Mouse (Mus musculus): ENCODE results near the gene Bcl3. TPM values are rescaled to one million over a fixed set of nuclear protein-coding genes. Genes with fewer than 3 reads are reported as not detected.
A peak's percentile ranks its signal among the peaks of the same experiment; 100 is the strongest.

Gene Bcl3
- polyA plus RNA-seq, 1 experiment from 2014 or later: 2.0 TPM

- H3K27ac ChIP-seq: peak overlapping the region; percentile 44; the same call in 1 of the 2 replicates
- H3K4me1 ChIP-seq: peaks cover 28% of the 10 kb centered on the region
- H3K36me3 ChIP-seq: no peaks in the 10 kb centered on the region
- peak; percentile 52; the same call in 1 of the 2 replicates for ATAC-seq (ENCODE audit: low FRiP score, low read depth)
- H3K9ac ChIP-seq: peak overlapping the region; percentile 61
- peaks cover 57% of the 10 kb centered on the region for H3K27me3 ChIP-seq
- peaks cover 6% of the 10 kb centered on the region; the same call in 1 of the 2 replicates for H3K9me3 ChIP-seq
- H3K4me3 ChIP-seq: peak overlapping the region; percentile 49
- under 1% methylated on average over 27 of the region's 28 CpGs for WGBS
- peak overlapping the region; percentile 77 for H3K4me2 ChIP-seq (replicated peaks)
Measured at GRCm38 (mm10) chr7:19816224-19816771, 6.3 kb downstream of the Bcl3 start.

- Histone ChIP-seq H3K27me3 (peaks cover 57% of the 10 kb centered on the region), H3K4me1 (peaks cover 34% of the 10 kb centered on the region), H3K9me3 (peaks cover 3% of the 10 kb centered on the region; the same call in 1 of the 2 replicates), H3K27ac (0 out of 2 replicates have a peak overlapping the region, but pooled peaks have one; percentile 4), H3K36me3 (no peaks in the 10 kb centered on the region), H3K9ac (peak overlapping the region; percentile 61), H3K4me3 (peak overlapping the region; percentile 49), H3K4me2 (replicated peaks) (peak overlapping the region; percentile 77)
- ATAC-seq (ENCODE audit: low FRiP score, low read depth): peak; percentile 7; the same call in 1 of the 2 replicates
- 28% methylated on average over 17 of the region's 17 CpGs for WGBS
Measured at GRCm38 (mm10) chr7:19815296-19816223, 7.0 kb downstream of the Bcl3 start.

GRCm38 (mm10) chr7:19813579-19814122 is 8.9 kb downstream of the Bcl3 start:
- Histone ChIP-seq H3K27ac (no peak overlapping the region), H3K4me1 (peaks cover 42% of the 10 kb centered on the region), H3K9ac (no peak overlapping the region), H3K4me3 (no peak overlapping the region), H3K27me3 (peaks cover 64% of the 10 kb centered on the region), H3K9me3 (no peaks in the 10 kb centered on the region), H3K4me2 (replicated peaks) (no peak overlapping the region), H3K36me3 (no peaks in the 10 kb centered on the region)
- WGBS: 77% methylated on average over 6 of the region's 6 CpGs
- ATAC-seq (ENCODE audit: low FRiP score, low read depth): no peak

- peaks cover 42% of the 10 kb centered on the region for H3K4me1 ChIP-seq
- no peak for ATAC-seq (ENCODE audit: low FRiP score, low read depth)
- H3K9me3 ChIP-seq: no peaks in the 10 kb centered on the region
- H3K36me3 ChIP-seq: no peaks in the 10 kb centered on the region
- H3K27me3 ChIP-seq: peaks cover 66% of the 10 kb centered on the region
- WGBS: 76% methylated on average over 4 of the region's 4 CpGs
- no peak overlapping the region for H3K9ac ChIP-seq
- H3K4me2 ChIP-seq (replicated peaks): no peak overlapping the region
- no peak overlapping the region for H3K27ac ChIP-seq
- no peak overlapping the region for H3K4me3 ChIP-seq
Measured at GRCm38 (mm10) chr7:19813161-19813560, 9.4 kb downstream of the Bcl3 start.

DNA sequence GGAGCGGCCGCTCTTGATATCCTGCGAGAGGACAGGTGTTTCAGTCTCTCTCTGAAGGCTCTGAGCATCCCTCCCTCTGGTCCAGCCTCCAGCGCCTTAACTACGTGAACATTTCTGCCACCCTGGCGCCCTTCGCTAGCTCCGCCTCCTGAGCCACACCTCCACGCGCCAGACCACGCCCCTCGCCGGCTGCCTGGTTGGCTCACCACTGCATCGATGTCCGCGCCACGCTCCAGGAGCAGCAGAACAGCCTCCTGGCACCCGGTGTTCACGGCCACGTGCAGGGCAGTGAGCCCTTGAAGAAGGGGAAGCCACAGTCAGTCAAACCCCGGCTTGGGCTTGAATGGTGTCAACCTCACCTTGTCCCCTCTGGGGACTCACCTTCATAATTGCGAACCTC is 11.5 kb downstream of the Bcl3 start:
- 0 out of 2 replicates have a peak overlapping the region, but pooled peaks have one; percentile 25 for H3K9ac ChIP-seq
- ATAC-seq (ENCODE audit: low FRiP score, low read depth): no peak
- H3K4me3 ChIP-seq: peak overlapping the region; percentile 26
- H3K4me1 ChIP-seq: peaks cover 22% of the 10 kb centered on the region
- H3K36me3 ChIP-seq: no peaks in the 10 kb centered on the region
- no peaks in the 10 kb centered on the region for H3K9me3 ChIP-seq
- 2% methylated on average over 22 of the region's 22 CpGs for WGBS
- peak overlapping the region; percentile 51 for H3K4me2 ChIP-seq (replicated peaks)
- H3K27me3 ChIP-seq: peaks cover 60% of the 10 kb centered on the region
- H3K27ac ChIP-seq: no peak overlapping the region

GRCm38 (mm10) chr7:19809369-19809768 is 13.2 kb downstream of the Bcl3 start:
- Histone ChIP-seq H3K9ac (0 out of 2 replicates have a peak overlapping the region, but pooled peaks have one; percentile 31), H3K27me3 (peaks cover 58% of the 10 kb centered on the region), H3K36me3 (no peaks in the 10 kb centered on the region), H3K4me3 (peak overlapping the region; percentile 27), H3K9me3 (no peaks in the 10 kb centered on the region), H3K4me2 (replicated peaks) (peak overlapping the region; percentile 53), H3K27ac (no peak overlapping the region), H3K4me1 (peaks cover 15% of the 10 kb centered on the region)
- ATAC-seq (ENCODE audit: low FRiP score, low read depth): 0 out of 2 replicates have a peak, but pooled peaks have one; percentile 17
- WGBS: 4% methylated on average over 27 of the region's 27 CpGs

GRCm38 (mm10) chr7:19806356-19806969 is 16.1 kb downstream of the Bcl3 start:
- Histone ChIP-seq H3K36me3 (no peaks in the 10 kb centered on the region), H3K9ac (no peak overlapping the region), H3K9me3 (no peaks in the 10 kb centered on the region), H3K27me3 (peaks cover 43% of the 10 kb centered on the region), H3K4me2 (replicated peaks) (no peak overlapping the region), H3K27ac (no peak overlapping the region), H3K4me3 (no peak overlapping the region), H3K4me1 (peaks cover 15% of the 10 kb centered on the region)
- no peak for ATAC-seq (ENCODE audit: low FRiP score, low read depth)
- WGBS: 83% methylated on average over 8 of the region's 8 CpGs

DNA sequence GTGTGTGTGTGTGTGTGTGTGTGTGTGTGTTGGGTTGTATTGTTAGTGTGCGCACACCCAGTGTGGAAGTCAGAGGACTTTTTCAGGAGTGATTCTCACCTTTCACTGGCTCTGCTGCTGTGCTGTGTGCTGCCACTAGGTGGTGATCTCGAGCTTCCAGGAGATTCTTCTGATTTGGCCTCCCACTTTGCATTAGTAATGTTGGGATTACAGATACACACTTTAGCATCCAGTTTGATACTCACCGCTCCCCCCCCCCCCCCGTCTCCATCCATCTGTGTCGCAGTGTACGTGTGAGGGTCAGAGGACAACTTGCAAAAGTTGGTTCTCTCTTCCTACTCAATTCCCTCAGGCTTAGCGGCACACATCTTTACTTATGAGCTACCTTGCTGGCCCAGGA is 19.6 kb downstream of the Bcl3 start:
- ATAC-seq (ENCODE audit: low FRiP score, low read depth): no peak
- H3K27me3 ChIP-seq: peaks cover 11% of the 10 kb centered on the region

GRCm38 (mm10) chr7:19800764-19801163 is 21.8 kb downstream of the Bcl3 start:
- Histone ChIP-seq H3K36me3 (no peaks in the 10 kb centered on the region), H3K27ac (no peak overlapping the region), H3K9me3 (no peaks in the 10 kb centered on the region), H3K4me2 (replicated peaks) (no peak overlapping the region), H3K4me3 (no peak overlapping the region), H3K27me3 (peaks cover 34% of the 10 kb centered on the region), H3K4me1 (no peaks in the 10 kb centered on the region), H3K9ac (no peak overlapping the region)
- 22% methylated on average over 2 of the region's 2 CpGs for WGBS
- ATAC-seq (ENCODE audit: low FRiP score, low read depth): no peak

More for the DNA sequence above, 19.6 kb downstream of the Bcl3 start:
- H3K4me1 ChIP-seq: no peaks in the 10 kb centered on the region
- no peaks in the 10 kb centered on the region for H3K9me3 ChIP-seq
- no peak overlapping the region for H3K4me3 ChIP-seq
- WGBS: 24% methylated on average over 7 of the region's 7 CpGs
- H3K27ac ChIP-seq: no peak overlapping the region
- H3K36me3 ChIP-seq: no peaks in the 10 kb centered on the region
- no peak overlapping the region for H3K4me2 ChIP-seq (replicated peaks)
- no peak overlapping the region for H3K9ac ChIP-seq

GRCm38 (mm10) chr7:19796697-19797588 is 25.6 kb downstream of the Bcl3 start, which contains the start of gene Cblc:
Cblc (minus strand) TSS chr7:19796809.
- Histone ChIP-seq H3K36me3 (no peaks in the 10 kb centered on the region), H3K4me3 (peak within 1 kb of the TSS; percentile 33), H3K4me1 (no peaks in the 10 kb centered on the region), H3K9ac (peak within 1 kb of the TSS; percentile 46), H3K9me3 (no peaks in the 10 kb centered on the region), H3K27ac (no peak within 1 kb of the TSS), H3K27me3 (peaks cover 43% of the 10 kb centered on the region), H3K4me2 (replicated peaks) (peak within 1 kb of the TSS; percentile 44)
- peak; percentile 46; the same call in 1 of the 2 replicates for ATAC-seq (ENCODE audit: low FRiP score, low read depth)
- 2% methylated on average over 31 of the region's 32 CpGs for WGBS

DNA sequence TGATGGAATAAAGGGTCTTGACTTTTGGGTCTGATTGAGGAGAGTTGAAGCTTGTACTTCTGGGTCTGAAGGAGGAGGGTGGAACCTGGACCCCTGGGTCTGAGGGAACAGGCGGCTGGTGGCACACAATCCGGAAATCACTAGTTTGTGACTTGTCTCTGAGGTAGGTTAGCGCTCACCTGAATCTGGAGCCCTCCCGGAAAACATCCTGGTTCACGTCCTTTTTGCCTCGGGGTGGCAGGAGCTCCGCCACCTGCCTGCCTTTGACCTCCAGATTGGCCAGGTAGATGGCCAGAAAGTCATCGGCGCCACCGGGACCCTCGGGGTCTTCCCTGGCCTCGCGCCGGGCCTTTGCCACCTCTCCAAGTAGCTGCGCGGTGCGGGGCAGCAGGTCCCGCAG is 26.3 kb downstream of the Bcl3 start:
- Histone ChIP-seq H3K9ac (peak overlapping the region; percentile 46), H3K4me1 (no peaks in the 10 kb centered on the region), H3K4me3 (peak overlapping the region; percentile 33), H3K4me2 (replicated peaks) (peak overlapping the region; percentile 44), H3K9me3 (no peaks in the 10 kb centered on the region), H3K27me3 (peaks cover 42% of the 10 kb centered on the region), H3K27ac (no peak overlapping the region), H3K36me3 (no peaks in the 10 kb centered on the region)
- WGBS: 8% methylated on average over 18 of the region's 18 CpGs
- no peak for ATAC-seq (ENCODE audit: low FRiP score, low read depth)

Measured in limb, embryonic 13.5 days (tissue).